Mouse (Mus musculus) kidney, postnatal 10 days (tissue): ENCODE measurements at regions not wholly inside any gene's neighbourhood (a gene's known extent, or its start where the extent isn't known, plus 50 kb on each side); places are given as distances from the start of the nearest gene placed in this dataset.

Experiments used
- DNase-seq: peaks from one replicate; pipeline ENCODE4 v3.0.0; 2021; ENCODE audit warnings: mixed read lengths

DNA sequence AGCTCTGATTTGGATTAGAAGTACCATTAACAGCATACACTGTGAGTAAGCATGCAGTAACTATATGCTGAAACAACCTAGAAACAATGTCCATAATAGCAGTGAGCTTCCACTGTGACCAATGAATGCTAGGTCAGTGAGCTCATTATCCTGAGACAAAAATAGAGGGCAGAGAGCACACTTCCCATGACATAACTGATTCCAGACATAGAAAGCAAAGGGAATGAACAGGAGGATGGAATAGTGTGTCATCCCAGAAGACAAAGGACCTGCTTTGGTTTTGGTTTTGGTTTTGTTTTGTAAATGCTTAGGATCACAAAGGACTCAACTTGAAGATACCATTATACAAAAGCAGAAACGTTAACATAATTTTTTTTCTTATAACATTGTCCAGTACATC lies 150.8 kb upstream of the Nr3c2 start:
- DNase-seq, result no peak

- no peak for DNase-seq
These were observed 149.0 kb upstream of the Nr3c2 start for GRCm38 (mm10) chr8:76750286-76750685.

DNA sequence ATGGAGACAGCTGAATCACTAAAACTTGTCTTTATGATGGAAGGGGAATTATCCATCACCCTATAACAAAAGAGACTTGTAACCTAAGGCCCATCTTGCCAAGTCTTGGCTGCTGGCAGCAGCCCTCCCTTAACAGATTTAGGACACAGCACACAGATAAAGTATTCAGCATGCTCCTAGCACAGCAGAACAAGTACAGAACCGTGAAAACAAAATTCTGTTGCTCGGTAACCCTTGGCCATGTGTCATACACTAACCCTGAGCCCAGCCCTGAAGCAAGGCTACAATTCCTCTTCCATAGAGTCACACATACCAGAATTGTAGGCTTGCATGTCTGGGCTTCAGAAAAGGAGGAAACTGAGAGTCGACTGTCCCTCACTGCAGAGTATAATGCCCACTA lies 145.1 kb upstream of the Nr3c2 start:
- no peak for DNase-seq

- DNase-seq, result peak; percentile 27
These were observed 135.0 kb upstream of the Nr3c2 start for GRCm38 (mm10) chr8:76764201-76764600.

- no peak for DNase-seq
These were observed 130.9 kb upstream of the Nr3c2 start for GRCm38 (mm10) chr8:76768302-76768701.

DNA sequence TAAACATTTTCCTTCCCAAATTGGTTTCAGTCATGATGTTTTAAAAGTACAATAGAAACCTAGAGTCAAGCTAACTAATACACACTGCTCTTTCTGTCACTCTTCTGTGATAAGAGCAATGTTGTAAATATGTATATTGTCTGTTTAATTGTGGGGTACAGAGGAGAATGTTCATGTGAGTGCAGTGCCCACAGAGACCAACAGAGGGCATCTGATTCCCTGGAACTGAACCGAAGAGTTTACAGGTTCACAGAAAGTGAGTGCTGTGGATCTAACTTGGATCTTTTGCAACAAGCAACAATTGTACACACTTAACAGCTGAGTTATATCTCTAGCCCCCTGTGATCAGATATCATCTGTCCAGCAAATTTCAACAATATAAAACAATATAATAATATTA lies 111.5 kb upstream of the Nr3c2 start:
- DNase-seq, result no peak

DNA sequence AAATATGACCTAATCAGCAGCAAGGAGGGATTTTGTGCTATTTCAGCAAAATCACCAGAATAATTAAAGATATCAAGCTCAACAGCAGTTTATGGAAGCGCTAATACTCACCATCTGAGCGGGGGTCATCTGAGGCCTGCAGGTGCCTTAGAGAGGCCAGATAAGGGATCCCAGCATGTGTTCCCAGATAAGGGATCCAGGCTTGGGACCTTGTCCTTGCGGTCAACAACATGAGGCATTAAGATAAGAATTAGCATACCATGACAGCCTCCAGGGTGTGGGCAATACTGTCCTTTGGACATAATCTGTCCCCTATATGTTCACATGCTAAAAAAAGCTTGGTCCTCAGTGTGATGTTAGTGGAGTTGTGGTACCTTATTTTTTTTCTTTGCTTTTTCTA lies 105.4 kb upstream of the Nr3c2 start:
- no peak for DNase-seq

DNA sequence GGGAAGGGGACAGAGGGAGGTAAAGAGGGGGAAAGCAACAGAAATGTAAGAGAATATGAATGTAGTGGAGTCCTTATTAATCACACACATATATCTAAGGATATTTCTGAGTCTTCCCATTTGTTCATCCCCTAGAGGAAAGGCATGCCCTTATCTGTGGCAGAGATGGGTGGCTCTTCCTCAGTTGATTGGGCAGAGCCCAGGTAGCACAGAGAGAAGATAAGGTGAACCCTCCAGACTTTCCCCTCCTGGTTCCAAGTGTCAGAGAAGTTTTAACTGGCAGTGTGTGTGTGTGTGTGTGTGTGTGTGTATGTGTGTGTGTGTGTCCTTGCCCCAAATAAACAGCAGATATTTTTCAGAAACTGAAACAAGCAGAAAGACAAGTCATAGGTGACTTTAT lies 99.2 kb upstream of the Nr3c2 start:
- no peak for DNase-seq

GRCm38 (mm10) chr8:76823456-76823855 lies 75.8 kb upstream of the Nr3c2 start:
- no peak for DNase-seq
